In the genomic region with DNA sequence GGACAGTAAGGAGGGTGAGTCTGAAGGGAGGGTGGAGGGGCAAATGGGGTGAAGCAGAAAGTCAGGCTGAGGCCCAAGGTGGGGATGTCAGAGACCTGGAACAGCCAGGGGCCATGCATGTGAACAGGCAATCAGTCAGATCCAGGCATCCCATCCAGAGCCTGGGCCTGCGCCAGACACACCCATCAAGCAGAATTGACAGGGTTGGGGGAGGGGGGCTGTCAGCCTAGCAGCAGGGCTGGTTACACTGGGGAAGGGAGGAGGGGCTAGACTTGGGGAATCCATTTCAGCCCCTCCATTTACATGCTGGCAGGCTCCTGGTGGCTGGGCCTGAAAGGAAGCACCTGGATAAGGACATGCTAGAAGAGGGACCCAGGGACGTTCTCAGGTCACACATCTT, we compare ENCODE assay signal across 10 mouse cellular contexts. TPM values are rescaled to one million over a fixed set of nuclear protein-coding genes. Genes with fewer than 3 reads are reported as not detected.
A peak's percentile ranks its signal among the peaks of the same experiment; 100 is the strongest.
DNase-seq lines count a peak whose midpoint lies in the region; ATAC-seq and TF ChIP-seq lines count a peak whose summit lies in the region.
"Had no signal": no experiment of that assay in that cellular context is flagged by ENCODE, and none has a peak within 500 bp of the region (broad histone marks: within the 10 kb centered on the region; RNA-seq: fewer than 3 reads in every experiment).

No protein-coding gene starts in this region.

- no peak for TF ChIP-seq EP300 in liver, postnatal 0 days (IDR thresholded peaks at IDR 0.05; ENCODE audit: low read depth)

- peaks cover 26% of the 10 kb centered on the region for H3K4me1 ChIP-seq in lung, embryonic 16.5 days (replicated peaks; ENCODE audit: control insufficient read depth, insufficient read depth, low read length)
- peaks cover 16% of the 10 kb centered on the region for H3K4me1 ChIP-seq in embryonic facial prominence, embryonic 11.5 days (ENCODE audit: control insufficient read depth, insufficient read depth, low read length)
- H3K4me1 ChIP-seq in hindbrain, embryonic 13.5 days (replicated peaks): peaks cover 30% of the 10 kb centered on the region
- H3K4me1 ChIP-seq in neural tube, embryonic 12.5 days: peaks cover 33% of the 10 kb centered on the region
- no peaks in the 10 kb centered on the region; the same call in 1 of the 2 replicates for H3K4me1 ChIP-seq in liver, postnatal 0 days (ENCODE audit: insufficient read depth)

- no peaks in the 10 kb centered on the region for H3K27me3 ChIP-seq in lung, embryonic 16.5 days (ENCODE audit: control insufficient read depth, insufficient read depth, low read depth, low read length)
- H3K27me3 ChIP-seq in embryonic facial prominence, embryonic 11.5 days (ENCODE audit: control insufficient read depth, insufficient read depth, low read length): no peaks in the 10 kb centered on the region
- 0 out of 2 replicates have a peak, but pooled peaks cover 8% of the 10 kb centered on the region for H3K27me3 ChIP-seq in hindbrain, embryonic 13.5 days
- H3K27me3 ChIP-seq in neural tube, embryonic 12.5 days (replicated peaks): peaks cover 34% of the 10 kb centered on the region
- no peaks in the 10 kb centered on the region for H3K27me3 ChIP-seq in liver, postnatal 0 days (ENCODE audit: insufficient read depth, low read length)

- 0 out of 2 replicates have a peak, but pooled peaks have one; percentile 6 for ATAC-seq in lung, embryonic 16.5 days (ENCODE audit: low read depth)
- ATAC-seq in embryonic facial prominence, embryonic 11.5 days (replicated peaks; ENCODE audit: insufficient number of reproducible peaks, low FRiP score, low TSS enrichment, low read depth): peak; percentile 63
- peak; percentile 12; the same call in 1 of the 2 replicates for ATAC-seq in hindbrain, embryonic 13.5 days (ENCODE audit: low FRiP score)
- peak; percentile 60 for ATAC-seq in neural tube, embryonic 12.5 days (ENCODE audit: low FRiP score, low read depth)
- ATAC-seq in liver, postnatal 0 days: no peak

- 30% methylated on average over 2 of the region's 2 CpGs for WGBS in lung, embryonic 16.5 days
- 31% methylated on average over 2 of the region's 2 CpGs for WGBS in embryonic facial prominence, embryonic 11.5 days
- 12% methylated on average over 2 of the region's 2 CpGs for WGBS in hindbrain, embryonic 13.5 days
- 21% methylated on average over 2 of the region's 2 CpGs for WGBS in neural tube, embryonic 12.5 days
- WGBS in liver, postnatal 0 days (ENCODE audit: insufficient replicate concordance): 52% methylated on average over 2 of the region's 2 CpGs

- no peak for TF ChIP-seq CTCF in liver, postnatal 0 days (IDR thresholded peaks at IDR 0.05; ENCODE audit: low read depth)

- no peaks in the 10 kb centered on the region for H3K9me3 ChIP-seq in lung, embryonic 16.5 days (ENCODE audit: control insufficient read depth, low read length)
- no peaks in the 10 kb centered on the region for H3K9me3 ChIP-seq in embryonic facial prominence, embryonic 11.5 days (replicated peaks; ENCODE audit: control insufficient read depth, low read length)
- H3K9me3 ChIP-seq in hindbrain, embryonic 13.5 days: no peaks in the 10 kb centered on the region
- H3K9me3 ChIP-seq in neural tube, embryonic 12.5 days: no peaks in the 10 kb centered on the region
- H3K9me3 ChIP-seq in liver, postnatal 0 days (ENCODE audit: low read length): no peaks in the 10 kb centered on the region

- no peak for DNase-seq in lung, postnatal 10 days
- peak; percentile 70 for DNase-seq in embryonic facial prominence, embryonic 11.5 days (ENCODE audit: low spot score)
- no peak for DNase-seq in liver, postnatal 0 days
- no peak for DNase-seq in layer of hippocampus, postnatal 25 days (ENCODE audit: extremely low spot score in 1 of 2, low spot score in 1 of 2)
- DNase-seq in frontal cortex, postnatal 10 days (ENCODE audit: low spot score in 2 of 2): no peak
- DNase-seq: kidney, postnatal 25 days; thymus, postnatal 25 days had no signal

- H3K4me2 ChIP-seq in lung, embryonic 16.5 days (ENCODE audit: low read depth, low read length): no peak overlapping the region
- H3K4me2 ChIP-seq in embryonic facial prominence, embryonic 11.5 days (ENCODE audit: low read depth, low read length): no peak overlapping the region
- H3K4me2 ChIP-seq in hindbrain, embryonic 13.5 days: no peak overlapping the region
- H3K4me2 ChIP-seq in neural tube, embryonic 12.5 days (replicated peaks): no peak overlapping the region
- no peak overlapping the region for H3K4me2 ChIP-seq in liver, postnatal 0 days (ENCODE audit: low read depth, low read length)

- no peaks in the 10 kb centered on the region for H3K36me3 ChIP-seq in lung, embryonic 16.5 days (ENCODE audit: control insufficient read depth, insufficient read depth, low read length)
- no peaks in the 10 kb centered on the region for H3K36me3 ChIP-seq in embryonic facial prominence, embryonic 11.5 days (replicated peaks; ENCODE audit: control insufficient read depth, insufficient read depth, low read depth, low read length)
- H3K36me3 ChIP-seq in hindbrain, embryonic 13.5 days: no peaks in the 10 kb centered on the region
- H3K36me3 ChIP-seq in neural tube, embryonic 12.5 days: no peaks in the 10 kb centered on the region
- no peaks in the 10 kb centered on the region for H3K36me3 ChIP-seq in liver, postnatal 0 days (replicated peaks; ENCODE audit: insufficient read depth, low read length)

- peak overlapping the region; percentile 23; the same call in 1 of the 2 replicates for H3K9ac ChIP-seq in lung, embryonic 16.5 days (ENCODE audit: low read length)
- peak overlapping the region; percentile 28 for H3K9ac ChIP-seq in embryonic facial prominence, embryonic 11.5 days (replicated peaks; ENCODE audit: low read length)
- H3K9ac ChIP-seq in hindbrain, embryonic 13.5 days: peak overlapping the region; percentile 36; the same call in 1 of the 2 replicates
- H3K9ac ChIP-seq in neural tube, embryonic 12.5 days: no peak overlapping the region
- no peak overlapping the region for H3K9ac ChIP-seq in liver, postnatal 0 days (replicated peaks)

- no peak overlapping the region for H3K27ac ChIP-seq in lung, embryonic 16.5 days (ENCODE audit: low read length)
- 0 out of 2 replicates have a peak overlapping the region, but pooled peaks have one; percentile 52 for H3K27ac ChIP-seq in embryonic facial prominence, embryonic 11.5 days (replicated peaks; ENCODE audit: low read depth, low read length)
- H3K27ac ChIP-seq in hindbrain, embryonic 13.5 days: 0 out of 2 replicates have a peak overlapping the region, but pooled peaks have one; percentile 36
- H3K27ac ChIP-seq in neural tube, embryonic 12.5 days: no peak overlapping the region
- H3K27ac ChIP-seq in liver, postnatal 0 days (ENCODE audit: low read depth): no peak overlapping the region

- no peak overlapping the region for H3K4me3 ChIP-seq in lung, embryonic 16.5 days (ENCODE audit: low read length)
- no peak overlapping the region for H3K4me3 ChIP-seq in embryonic facial prominence, embryonic 11.5 days (ENCODE audit: low read depth, low read length)
- no peak overlapping the region for H3K4me3 ChIP-seq in hindbrain, embryonic 13.5 days
- no peak overlapping the region for H3K4me3 ChIP-seq in neural tube, embryonic 12.5 days
- no peak overlapping the region for H3K4me3 ChIP-seq in liver, postnatal 0 days (ENCODE audit: low read depth, low read length)

RNA-seq across cellular contexts. Expression of a gene that starts 7.3 kb away (rescaled TPM):
- 17.9 and 50.7 TPM in 2 replicates for polyA plus RNA-seq in lung, embryonic 16.5 days (2015; fragmentation: Nextera tagmentation; extraction: Ambion mirVana)
- 1.5 and 2.8 TPM in 2 replicates for polyA plus RNA-seq in embryonic facial prominence, embryonic 11.5 days (2014; fragmentation: Nextera tagmentation; extraction: Ambion mirVana)
- polyA plus RNA-seq in hindbrain, embryonic 13.5 days (2015; fragmentation: Nextera tagmentation; extraction: Ambion mirVana): 1.1 and 2.5 TPM in 2 replicates
- 5.7 and 8.7 TPM in 2 replicates for polyA plus RNA-seq in neural tube, embryonic 12.5 days (2016; fragmentation: Nextera tagmentation; extraction: Ambion mirVana)
- 3.6 and 72.5 TPM in 2 replicates for polyA plus RNA-seq in liver, postnatal 0 days (2015; fragmentation: Nextera tagmentation; extraction: Ambion mirVana)
- not detected for total RNA-seq in layer of hippocampus, postnatal 25 days (2021)

RNA-seq across cellular contexts. Expression of a gene that starts 26.5 kb away (rescaled TPM):
- 17.2 and 22.4 TPM in 2 replicates for polyA plus RNA-seq in lung, embryonic 16.5 days (2015; fragmentation: Nextera tagmentation; extraction: Ambion mirVana)
- polyA plus RNA-seq in embryonic facial prominence, embryonic 11.5 days (2014; fragmentation: Nextera tagmentation; extraction: Ambion mirVana): 16.4 and 17.2 TPM in 2 replicates
- polyA plus RNA-seq in hindbrain, embryonic 13.5 days (2015; fragmentation: Nextera tagmentation; extraction: Ambion mirVana): 16.9 and 19.5 TPM in 2 replicates
- polyA plus RNA-seq in neural tube, embryonic 12.5 days (2016; fragmentation: Nextera tagmentation; extraction: Ambion mirVana): 13.5 and 14.7 TPM in 2 replicates
- 18.7 and 19.3 TPM in 2 replicates for polyA plus RNA-seq in liver, postnatal 0 days (2015; fragmentation: Nextera tagmentation; extraction: Ambion mirVana)
- total RNA-seq in layer of hippocampus, postnatal 25 days (2021): 1 to 10 TPM; 5.8 to 6.7 TPM

RNA-seq across cellular contexts. Expression of a gene that starts 45.3 kb away (rescaled TPM):
- 110 and 118 TPM in 2 replicates for polyA plus RNA-seq in lung, embryonic 16.5 days (2015; fragmentation: Nextera tagmentation; extraction: Ambion mirVana)
- polyA plus RNA-seq in embryonic facial prominence, embryonic 11.5 days (2014; fragmentation: Nextera tagmentation; extraction: Ambion mirVana): 23.3 and 23.7 TPM in 2 replicates
- polyA plus RNA-seq in hindbrain, embryonic 13.5 days (2015; fragmentation: Nextera tagmentation; extraction: Ambion mirVana): 5.1 and 6.8 TPM in 2 replicates
- 15.6 and 18.4 TPM in 2 replicates for polyA plus RNA-seq in neural tube, embryonic 12.5 days (2016; fragmentation: Nextera tagmentation; extraction: Ambion mirVana)
- 31.5 and 33.6 TPM in 2 replicates for polyA plus RNA-seq in liver, postnatal 0 days (2015; fragmentation: Nextera tagmentation; extraction: Ambion mirVana)
- 1 to 10 TPM; 2.2 to 4.2 TPM for total RNA-seq in layer of hippocampus, postnatal 25 days (2021)

Comparison
In these comparisons a context has a peak if more than half of its experiments do, and no peak if none do; other contexts are left out.
1. H3K27ac ChIP-seq: peak in embryonic facial prominence, embryonic 11.5 days (single experiment) and hindbrain, embryonic 13.5 days (single experiment); none in lung, embryonic 16.5 days (single experiment), neural tube, embryonic 12.5 days (single experiment) and liver, postnatal 0 days (single experiment).
2. H3K9ac ChIP-seq: peak in lung, embryonic 16.5 days (single experiment), embryonic facial prominence, embryonic 11.5 days (single experiment) and hindbrain, embryonic 13.5 days (single experiment); none in neural tube, embryonic 12.5 days (single experiment) and liver, postnatal 0 days (single experiment).